Mouse (Mus musculus) retina, postnatal 7 days (tissue): ENCODE measurements around the gene Itpr1.

Source experiments
- DNase-seq: peaks from one replicate; pipeline ENCODE4 v3.0.0-alpha.2; 2012; ENCODE audit warnings: low read depth, low spot score

The Itpr1 gene

GRCm38 (mm10) chr6:108324464-108325025 lies 111.6 kb downstream of the Itpr1 start:
- no peak for DNase-seq

DNA sequence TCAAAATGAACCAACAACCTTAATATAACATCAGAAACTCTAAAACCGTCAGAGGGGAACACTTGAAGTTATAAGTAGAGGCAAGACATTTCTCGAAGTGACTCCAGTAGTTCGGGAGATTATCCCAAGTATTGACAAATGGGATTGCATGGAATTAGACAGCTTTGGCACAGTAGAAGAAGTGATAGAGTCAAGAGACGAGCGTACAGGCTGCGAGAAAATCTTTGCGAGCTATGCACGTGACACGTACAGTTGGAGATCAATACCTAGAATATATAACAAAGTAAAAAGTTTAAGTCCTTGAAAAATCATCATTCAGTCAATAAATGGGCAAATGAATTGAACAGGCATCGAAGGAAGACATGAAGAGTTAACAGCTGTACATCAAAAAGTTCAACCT lies 112.5 kb downstream of the Itpr1 start:
- DNase-seq: no peak

GRCm38 (mm10) chr6:108325948-108326411 lies 113.1 kb downstream of the Itpr1 start:
- DNase-seq: no peak

DNA sequence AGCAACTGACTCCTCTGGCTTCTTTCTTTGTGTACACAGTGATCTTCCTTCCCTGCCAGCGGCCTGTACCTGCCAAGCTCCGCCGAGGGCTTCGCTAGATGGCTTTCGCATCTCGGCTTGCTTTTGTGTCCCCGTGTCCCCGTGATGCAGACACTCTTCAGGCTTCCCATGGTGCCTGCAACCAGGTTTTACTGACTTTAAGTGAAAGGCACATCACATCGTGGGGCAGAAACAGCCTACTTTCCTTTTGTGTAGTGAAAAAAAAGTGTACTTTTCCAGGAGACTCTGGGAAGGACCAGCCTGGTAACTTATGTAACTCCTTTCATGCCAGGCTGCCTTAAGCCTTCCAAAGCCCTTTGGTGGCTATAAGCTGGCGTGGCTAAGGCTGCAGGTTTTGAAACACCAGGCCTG lies 113.9 kb downstream of the Itpr1 start:
- DNase-seq: no peak

GRCm38 (mm10) chr6:108327561-108327960 lies 114.7 kb downstream of the Itpr1 start:
- DNase-seq: no peak

DNA sequence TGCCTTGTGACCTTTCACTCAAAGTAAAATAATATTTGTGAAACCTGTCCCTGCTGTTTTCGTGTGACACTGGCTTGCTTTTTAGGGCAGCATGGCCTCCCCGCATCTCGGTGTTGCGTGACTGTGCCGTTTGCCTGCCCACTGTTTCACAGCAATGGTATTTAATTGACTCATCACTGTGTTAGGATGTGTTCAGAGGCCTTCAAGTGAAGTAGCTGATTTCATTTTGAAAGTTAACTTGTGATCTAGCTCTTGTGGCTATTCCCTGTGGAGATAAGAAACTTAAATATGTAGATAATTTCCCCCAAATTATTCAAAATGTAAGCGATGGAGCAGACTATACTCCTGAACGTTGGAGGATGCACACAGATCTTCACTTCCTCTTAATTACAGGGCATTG lies 115.4 kb downstream of the Itpr1 start:
- DNase-seq: no peak

DNA sequence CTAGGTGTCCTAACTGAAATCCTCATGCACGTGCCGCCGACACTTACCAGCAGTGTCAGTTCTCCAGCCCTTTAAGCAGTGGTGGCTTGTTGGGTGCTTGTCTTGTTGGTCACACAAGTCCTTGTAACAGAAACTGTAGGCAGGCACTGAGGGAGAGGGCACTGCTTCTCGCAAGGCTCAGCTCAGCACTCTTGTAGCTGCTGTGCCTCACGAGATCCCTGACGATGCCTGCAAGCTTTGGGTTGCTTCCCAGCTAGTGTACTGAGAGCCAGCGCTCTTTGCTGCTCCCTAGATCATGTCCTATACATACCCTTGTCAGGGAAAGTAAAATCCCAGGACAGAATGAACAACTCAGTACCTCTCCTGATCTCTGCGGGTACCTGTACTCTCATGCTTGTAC lies 117.6 kb downstream of the Itpr1 start:
- no peak for DNase-seq

GRCm38 (mm10) chr6:108331268-108331667 lies 118.4 kb downstream of the Itpr1 start:
- DNase-seq: no peak

DNA sequence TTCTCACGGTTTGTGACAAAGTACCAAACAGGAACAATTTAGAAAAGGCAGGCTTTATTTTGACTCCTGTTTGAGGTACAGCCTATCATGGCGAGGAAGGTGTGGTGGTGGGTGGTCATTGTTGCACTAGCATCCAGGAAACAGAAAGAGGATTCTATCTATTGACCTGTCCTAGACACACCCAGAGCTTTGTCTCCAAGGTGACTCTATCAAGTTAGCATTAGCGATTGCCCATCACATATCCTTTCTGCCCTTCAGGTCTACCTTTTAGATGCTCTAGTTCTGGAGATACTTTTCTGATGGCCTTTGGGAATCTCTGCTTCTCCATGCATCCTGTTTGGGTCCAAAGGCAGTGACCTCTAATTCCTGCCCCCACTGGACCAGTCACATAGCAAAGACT lies 121.2 kb downstream of the Itpr1 start:
- no peak for DNase-seq

GRCm38 (mm10) chr6:108335202-108335823 lies 122.4 kb downstream of the Itpr1 start:
- no peak for DNase-seq

DNA sequence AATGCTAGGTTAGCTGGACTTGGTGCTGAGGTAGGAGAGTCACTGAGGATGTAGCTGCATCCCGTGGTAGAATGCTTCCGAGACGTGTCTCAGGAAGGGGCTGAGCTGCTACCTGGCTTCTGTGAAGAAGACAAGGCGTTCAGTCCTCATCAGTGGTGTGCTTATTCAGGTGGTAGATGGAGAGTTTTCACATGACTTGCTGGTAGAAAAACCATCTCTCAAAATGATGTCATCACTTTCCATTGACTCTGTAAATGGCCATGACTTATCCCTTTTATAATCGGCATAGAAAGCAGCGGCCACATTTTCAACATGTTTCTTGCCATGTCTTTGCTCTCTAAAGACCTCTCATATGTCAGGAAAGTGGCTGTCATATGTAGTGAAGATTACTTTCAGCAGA lies 123.6 kb downstream of the Itpr1 start:
- no peak for DNase-seq

DNA sequence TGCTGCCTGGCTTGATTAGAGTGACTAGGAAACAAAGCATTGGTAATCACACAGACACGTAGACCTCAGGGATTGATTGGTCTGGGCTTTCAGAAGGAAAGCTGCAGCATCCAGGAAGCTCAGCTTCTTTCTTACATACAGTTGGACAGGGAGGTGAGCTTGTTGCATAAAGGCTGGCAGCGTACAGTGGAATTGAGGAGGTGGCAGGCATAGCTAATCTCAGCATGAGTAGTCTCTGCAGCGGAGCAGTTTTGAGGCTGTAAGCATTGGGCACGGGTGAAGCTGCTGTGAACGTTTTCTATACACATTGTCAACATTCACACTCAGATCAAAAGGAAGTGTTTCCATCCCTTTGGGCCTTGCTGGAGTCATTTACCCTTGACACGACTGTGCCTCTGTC lies 124.4 kb downstream of the Itpr1 start:
- no peak for DNase-seq

- DNase-seq: no peak
These were observed 125.5 kb downstream of the Itpr1 start for GRCm38 (mm10) chr6:108338362-108338761.

DNA sequence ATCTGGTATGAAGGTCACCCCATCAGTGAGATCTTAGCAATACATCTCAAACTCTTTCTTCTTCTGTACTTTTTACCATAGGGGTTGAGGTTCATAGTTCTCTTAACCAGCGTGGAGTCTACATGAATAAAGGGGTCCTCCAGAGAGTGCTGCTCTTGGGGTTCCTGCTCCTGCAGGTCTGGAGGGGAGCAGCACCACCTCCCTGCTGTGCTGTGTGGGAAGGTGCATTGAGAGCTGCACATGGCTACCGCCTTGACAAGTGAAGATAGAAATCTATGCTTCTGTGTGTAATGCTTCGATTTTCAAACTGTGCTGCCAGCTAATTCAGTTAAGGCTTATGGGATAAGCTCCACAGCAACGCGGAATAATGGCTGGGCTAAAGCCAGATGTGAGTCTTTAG lies 130.1 kb downstream of the Itpr1 start:
- no peak for DNase-seq

DNA sequence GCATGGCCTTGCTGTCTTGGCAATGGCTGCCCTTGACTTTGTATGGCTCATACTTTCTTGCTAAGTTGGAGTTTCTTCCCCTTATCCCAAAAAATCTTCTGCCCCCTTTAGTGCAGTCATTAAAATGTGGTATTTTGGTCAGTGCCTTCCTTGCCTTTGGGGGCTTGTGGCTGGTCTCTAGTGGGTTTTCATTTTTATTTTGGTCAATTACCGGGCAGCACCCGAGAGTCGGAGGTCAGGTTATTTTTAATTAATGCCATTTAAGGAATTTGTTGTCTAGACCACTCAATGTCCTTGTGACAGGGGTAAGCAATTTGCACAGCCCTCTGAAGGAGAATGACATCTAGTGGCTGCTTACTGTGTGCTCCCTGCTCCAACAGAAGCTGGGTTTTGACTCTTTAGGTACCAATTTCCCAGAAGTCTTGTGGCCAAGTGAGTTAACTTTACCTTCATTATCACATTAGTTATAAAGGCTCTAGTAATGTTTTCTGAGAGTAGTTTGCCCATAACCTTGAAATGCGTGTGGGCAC lies 130.9 kb downstream of the Itpr1 start:
- no peak for DNase-seq

GRCm38 (mm10) chr6:108350801-108351200 lies 137.9 kb downstream of the Itpr1 start:
- DNase-seq: no peak

- no peak for DNase-seq
These were observed 139.1 kb downstream of the Itpr1 start for GRCm38 (mm10) chr6:108351998-108352397.

DNA sequence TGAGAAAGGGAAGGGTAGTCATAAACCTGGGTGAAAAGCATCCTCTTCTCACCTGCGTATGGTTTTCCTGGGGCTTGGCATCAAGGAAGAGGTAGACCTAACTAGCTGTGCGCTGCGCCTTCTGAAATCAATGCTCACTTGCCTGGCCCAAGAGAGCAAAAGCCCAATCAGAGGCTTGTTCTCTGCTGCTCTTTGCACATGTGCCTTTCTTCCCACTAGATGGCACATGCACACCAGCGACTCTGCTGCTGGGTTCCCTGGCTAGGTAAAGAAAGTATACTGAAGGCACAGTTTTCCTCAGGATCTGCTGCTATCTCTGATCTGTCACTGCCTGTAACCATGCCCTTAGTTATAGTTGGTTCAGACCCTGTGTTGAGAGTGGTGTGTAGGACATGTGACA lies 154.5 kb downstream of the Itpr1 start:
- DNase-seq: no peak

GRCm38 (mm10) chr6:108369031-108369430 lies 156.1 kb downstream of the Itpr1 start:
- no peak for DNase-seq

DNA sequence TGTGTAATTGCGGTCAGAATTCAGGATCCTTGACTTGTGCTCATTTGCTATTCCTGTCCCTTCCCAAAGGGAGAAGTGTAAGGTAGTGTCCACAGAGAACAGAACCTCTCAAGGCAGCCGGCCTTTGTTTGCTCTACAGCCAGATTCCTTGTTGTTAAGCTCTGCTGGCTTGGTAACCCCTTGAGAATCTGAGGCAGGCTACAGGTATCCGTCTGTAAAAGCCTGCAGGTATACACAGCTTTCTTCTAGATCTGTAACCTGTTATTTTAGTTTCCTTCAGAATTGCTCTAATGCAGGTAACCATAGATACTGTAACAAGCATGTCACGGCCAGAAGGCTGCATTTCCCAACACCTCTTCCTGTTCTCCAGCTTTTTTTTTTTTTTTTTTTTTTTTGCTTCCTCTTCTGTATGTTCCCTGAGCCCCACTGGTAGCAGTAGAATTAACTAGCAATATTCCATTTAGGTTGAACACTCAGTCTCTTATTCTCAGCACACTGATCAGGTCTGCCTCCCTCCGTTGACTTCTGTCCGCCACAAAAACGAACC lies 158.5 kb downstream of the Itpr1 start:
- DNase-seq: no peak

GRCm38 (mm10) chr6:108374019-108374418 lies 161.1 kb downstream of the Itpr1 start:
- no peak for DNase-seq

DNA sequence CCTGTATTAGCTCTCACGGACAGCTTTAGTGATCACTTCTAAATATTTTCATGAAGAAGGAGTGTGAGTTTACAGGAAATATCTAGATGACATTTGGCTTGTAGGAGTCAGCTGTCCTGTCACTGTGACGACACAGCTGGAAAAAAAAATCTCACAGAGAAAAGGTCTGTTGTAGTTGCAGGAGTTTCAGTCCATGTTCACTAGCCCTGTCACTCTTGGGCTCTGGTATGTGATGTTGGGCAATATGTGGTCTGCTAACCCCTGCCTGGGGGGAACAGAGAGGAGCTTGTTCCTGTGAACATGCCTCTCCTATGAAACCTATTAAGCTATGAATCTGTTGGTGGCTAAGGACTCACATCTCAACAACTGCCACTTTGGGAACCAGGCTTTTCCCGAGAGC lies 166.1 kb downstream of the Itpr1 start:
- DNase-seq: no peak

- DNase-seq: no peak
These were observed 167.3 kb downstream of the Itpr1 start for GRCm38 (mm10) chr6:108380209-108380608.
